Mouse (Mus musculus) monocyte, adult 5-6 weeks (primary cell): ENCODE data around the gene Foxp2. TPM values are rescaled to one million over a fixed set of nuclear protein-coding genes. Genes with fewer than 3 reads are reported as not detected.

Source experiments
- ATAC-seq: fragments of 153-309, 156-312 bp; replicated peaks from 2 replicates; pipeline ENCODE4 v1.8.0; 2017; ENCODE audit warnings: mild to moderate bottlenecking; ENCODE audit not compliant: low TSS enrichment, insufficient number of reproducible peaks, severe bottlenecking, poor library complexity, low FRiP score
- total RNA-seq: library from RNA; stranded (forward); fragments of 200-1000, 200-491, 200-594 nt; gene quantifications from 3 replicates; pipeline ENCODE4 v1.2.3, GENCODE M21; 2017

Gene Foxp2
- total RNA-seq, 1 experiment from 2014 or later: not detected

DNA sequence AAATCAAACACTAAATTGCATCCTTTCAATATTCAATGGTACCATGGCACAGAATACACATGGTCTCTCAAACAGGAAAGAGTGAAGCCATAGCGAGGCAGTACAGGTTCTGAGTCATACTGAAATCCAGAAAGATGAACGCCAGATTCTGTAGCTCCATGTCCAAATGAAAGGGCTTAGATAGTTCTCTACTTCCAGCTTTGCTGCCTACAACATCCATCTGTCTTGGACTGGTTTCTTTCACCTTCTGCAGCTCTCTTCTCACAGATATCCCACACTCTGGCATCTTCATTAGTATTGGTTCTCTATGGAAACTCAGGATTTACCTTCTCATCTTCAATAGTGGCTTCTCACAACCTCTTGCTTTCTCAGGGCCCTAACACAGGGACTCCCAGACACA lies 417.2 kb downstream of the Foxp2 start:
- no peak for ATAC-seq

- ATAC-seq: no peak
Observed at GRCm38 (mm10) chr6:15321551-15321974, 420.4 kb downstream of the Foxp2 start.

DNA sequence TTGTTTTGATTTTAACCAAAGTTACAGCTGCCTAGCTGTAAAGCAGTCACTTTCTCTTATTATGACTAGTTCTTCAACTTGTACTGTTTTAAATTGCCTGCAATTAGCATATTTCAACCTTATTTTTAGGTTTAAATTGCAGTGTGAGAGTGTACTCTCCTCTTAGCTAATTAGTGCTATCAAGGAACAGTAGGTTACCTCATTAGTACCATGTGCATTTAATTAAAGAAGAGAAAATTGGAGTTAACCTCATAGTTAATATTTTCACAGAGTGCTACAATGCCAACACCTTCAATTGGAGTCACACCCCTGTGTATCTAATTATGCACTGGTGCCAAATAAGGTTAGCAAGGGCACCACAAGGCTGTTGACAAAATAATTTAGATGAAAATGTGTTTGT lies 421.9 kb downstream of the Foxp2 start:
- ATAC-seq: no peak

DNA sequence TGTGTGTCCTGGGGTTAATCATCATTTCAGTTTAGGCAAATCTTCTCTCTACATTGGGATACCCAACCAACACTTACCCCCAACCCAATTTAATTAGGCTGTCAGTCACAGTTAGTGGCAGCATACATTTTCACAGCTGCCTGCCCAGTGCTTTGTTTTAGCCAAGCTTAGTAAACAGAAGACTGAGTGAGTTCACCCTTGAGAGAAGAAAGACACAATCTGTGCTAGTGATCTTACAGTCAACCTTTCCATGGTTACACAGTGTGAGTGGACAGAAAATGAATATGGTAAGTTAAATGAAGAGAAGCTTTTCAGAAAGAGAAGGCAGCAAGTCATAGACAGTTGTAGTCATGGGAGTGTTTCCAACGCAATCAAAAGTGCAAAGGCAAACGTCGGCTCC lies 446.6 kb downstream of the Foxp2 start:
- ATAC-seq: no peak

- no peak for ATAC-seq
Observed at GRCm38 (mm10) chr6:15355852-15356251, 454.7 kb downstream of the Foxp2 start.

DNA sequence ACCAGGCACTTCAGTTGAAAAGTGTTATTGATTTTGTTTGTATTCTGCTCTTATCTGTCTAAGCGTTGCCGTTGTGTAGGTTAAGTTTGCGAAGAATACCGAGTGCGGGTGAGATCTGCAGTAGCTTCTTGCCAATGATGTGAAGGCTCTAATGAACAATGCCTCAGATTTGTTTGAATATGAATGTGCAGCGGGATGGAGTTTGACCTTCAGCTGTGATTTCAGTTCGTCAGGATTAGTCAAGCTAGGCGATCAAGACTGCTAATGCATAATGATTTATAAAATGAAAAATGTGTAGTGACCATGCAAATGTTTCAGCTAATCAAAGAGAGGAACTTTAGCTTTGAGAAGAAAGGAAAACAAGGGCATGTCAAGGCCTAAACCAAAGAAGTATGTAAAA lies 469.1 kb downstream of the Foxp2 start:
- no peak for ATAC-seq

- no peak for ATAC-seq
Observed at GRCm38 (mm10) chr6:15370827-15371226, 469.7 kb downstream of the Foxp2 start.

DNA sequence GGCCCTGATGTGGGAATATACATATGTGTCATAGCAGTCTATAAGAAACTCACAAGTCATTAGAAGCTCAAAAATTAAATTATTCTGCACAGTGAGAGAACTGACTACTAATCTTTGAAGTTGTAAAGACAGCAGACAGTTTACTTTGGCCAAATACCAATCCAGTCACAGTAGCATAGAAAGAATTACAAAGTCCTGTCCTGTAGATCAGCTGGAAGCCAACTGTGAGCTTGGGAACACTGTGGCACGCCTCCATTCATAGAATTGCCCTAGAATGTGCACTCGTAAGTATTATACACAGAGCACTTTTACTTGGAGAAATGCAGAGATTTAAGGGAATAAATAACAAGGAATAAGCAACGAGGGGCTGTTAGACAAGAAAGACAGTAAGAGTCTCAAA lies 472.5 kb downstream of the Foxp2 start:
- ATAC-seq: no peak

GRCm38 (mm10) chr6:15378261-15378660 lies 477.1 kb downstream of the Foxp2 start:
- no peak for ATAC-seq

DNA sequence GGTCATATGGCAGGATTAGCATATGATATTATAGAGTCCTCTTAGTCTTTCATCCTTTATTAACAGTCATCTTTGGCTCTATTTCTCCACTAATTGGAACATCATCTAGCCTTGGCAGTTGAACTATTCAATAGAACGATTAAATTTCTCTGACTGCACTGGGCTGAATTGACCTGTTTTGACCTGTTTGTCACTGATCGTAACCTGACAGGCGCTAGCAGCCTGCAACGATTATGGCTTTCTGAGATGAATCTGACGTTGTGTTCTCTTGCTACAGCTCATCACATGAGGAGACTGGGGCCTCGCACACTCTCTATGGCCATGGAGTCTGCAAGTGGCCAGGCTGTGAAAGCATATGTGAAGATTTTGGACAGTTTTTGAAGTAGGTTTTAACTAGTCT lies 495.3 kb downstream of the Foxp2 start:
- ATAC-seq: no peak

- no peak for ATAC-seq
Observed at GRCm38 (mm10) chr6:15397485-15397884, 496.3 kb downstream of the Foxp2 start.

- ATAC-seq: no peak
Observed at GRCm38 (mm10) chr6:15401138-15401537, 500.0 kb downstream of the Foxp2 start.

- ATAC-seq: no peak
Observed at GRCm38 (mm10) chr6:15402026-15402425, 500.9 kb downstream of the Foxp2 start.

- no peak for ATAC-seq
Observed at GRCm38 (mm10) chr6:15415099-15415498, 514.0 kb downstream of the Foxp2 start.

GRCm38 (mm10) chr6:15459701-15460100 lies 558.6 kb downstream of the Foxp2 start:
- no peak for ATAC-seq

DNA sequence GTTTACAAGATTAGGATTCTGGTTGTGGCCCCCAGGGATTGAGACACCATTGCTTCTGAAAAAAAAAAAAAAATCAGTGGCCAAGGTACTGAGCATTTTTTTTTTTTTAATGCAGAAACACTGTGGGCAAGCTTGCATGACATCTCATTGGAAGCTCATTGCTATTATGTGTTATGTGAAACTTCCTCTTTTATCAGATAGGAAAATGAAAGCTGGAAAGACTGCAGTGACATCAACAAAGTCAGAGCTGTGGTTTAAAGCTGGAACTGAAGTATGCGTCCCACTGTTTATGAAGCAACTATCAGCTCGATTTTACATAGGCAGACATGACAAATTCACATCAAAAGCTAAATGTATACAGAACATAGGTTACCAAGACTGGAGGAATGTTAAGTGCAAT lies 562.2 kb downstream of the Foxp2 start:
- no peak for ATAC-seq

- no peak for ATAC-seq
Observed at GRCm38 (mm10) chr6:15465471-15465870, 564.3 kb downstream of the Foxp2 start.

DNA sequence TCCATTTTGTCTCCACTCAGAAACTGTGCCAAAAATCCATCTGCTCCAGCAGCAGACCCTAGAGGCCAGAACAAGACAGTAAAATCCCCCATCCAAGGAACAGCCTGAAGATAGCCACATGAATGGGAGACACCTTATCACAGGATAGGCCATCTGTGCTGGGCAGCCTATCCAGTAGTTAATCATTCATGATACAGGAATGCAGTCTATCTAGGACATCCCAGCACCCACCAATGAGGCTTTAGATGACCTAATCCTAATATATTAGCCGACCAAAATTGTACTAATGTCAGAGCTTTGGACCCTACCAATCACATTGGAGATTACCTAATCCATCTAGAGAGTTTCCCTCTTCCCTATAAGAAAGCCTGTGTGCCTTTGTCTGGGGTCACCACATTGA lies 565.5 kb downstream of the Foxp2 start:
- no peak for ATAC-seq

DNA sequence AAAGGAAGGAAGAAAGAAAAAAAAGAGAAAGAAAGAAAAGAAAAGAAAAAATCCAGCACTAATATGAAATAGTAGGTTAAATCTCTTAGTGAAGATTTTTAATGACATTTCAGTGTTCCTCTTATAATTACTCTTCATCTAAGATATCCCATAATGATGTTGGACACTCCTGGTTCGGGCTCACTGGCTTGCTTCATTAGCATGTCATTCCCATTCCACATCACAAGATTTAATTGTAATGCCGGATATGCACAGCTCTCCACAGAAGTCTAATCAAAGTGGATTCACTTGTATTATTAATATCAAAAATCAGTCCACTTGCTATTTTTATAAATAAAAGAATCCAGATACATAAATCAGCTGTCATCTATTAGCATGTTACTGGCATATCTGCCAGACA lies 585.8 kb downstream of the Foxp2 start:
- ATAC-seq: no peak
